Mouse (Mus musculus): ENCODE measurements around the gene Krtap5-3.
"Not testable (repeated sequence)": the region's sequence is repeated elsewhere in the genome, so short reads cannot be mapped to it uniquely, and the experiment has no call there.

Krtap5-3 gene

DNA sequence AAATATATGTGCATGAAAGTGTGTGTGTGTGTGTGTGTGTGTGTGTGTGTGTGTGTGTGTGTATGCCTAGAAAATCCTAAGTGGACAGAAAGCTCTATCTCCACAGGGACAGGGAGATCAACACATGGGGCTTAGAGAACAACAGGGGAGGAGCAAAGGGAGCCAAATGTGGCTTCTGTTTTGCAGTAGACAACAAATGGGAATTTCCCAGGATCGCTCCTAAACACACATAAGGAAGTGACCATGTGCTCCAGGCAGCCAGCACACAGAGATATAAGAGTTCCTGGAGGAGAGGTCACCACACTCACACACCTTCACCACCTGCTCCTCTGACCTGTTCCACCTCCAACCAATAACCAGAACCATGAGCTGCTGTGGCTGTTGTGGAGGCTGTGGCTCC, at the start of gene Krtap5-3:
Gene Krtap5-3 (plus strand): TSS at position 301 of the 400 bp plus-strand sequence.
- DNase-seq (ENCODE audit: low spot score) = no peak

DNA sequence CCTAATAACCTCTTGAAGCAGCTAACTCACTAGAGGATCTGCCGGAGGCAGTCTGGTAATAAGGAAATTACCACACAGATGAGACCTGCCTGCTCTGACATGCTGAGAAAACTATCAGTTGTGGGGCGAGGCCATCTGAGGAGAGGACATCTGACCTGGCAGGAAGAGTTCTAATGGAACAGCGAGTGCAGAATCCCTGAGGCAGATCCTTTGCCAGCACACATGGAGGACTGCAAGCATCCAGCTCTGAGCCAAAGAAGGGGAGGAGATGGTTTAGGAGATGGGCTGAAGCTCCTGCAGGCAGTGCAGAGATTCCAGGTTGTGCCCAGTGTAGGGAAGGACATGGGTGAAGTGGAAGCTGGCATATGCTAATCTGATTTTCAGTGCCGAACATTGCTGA, 49.0 kb upstream of the Krtap5-3 start:
- no peak for DNase-seq (ENCODE audit: low spot score)

DNA sequence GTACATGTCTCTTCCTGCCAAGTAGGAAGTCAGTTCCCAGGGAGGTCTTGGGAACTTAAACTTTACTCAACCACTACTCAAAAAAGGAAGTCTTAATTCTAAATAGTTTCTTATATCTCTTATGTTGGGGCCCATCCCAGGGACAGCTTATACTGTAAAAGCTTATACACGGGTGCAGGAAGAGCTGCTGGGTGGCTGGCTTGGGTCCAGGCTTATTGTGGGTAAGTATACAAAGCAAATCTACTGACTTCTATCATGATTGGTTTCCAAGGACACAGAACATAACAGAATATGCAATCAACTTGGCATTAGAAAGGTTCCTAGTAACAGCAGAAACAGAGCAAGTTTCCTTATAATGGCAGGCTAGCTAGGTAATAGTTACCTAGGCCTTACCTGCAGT, 45.9 kb upstream of the Krtap5-3 start:
- DNase-seq (ENCODE audit: low spot score) = no peak

- DNase-seq (ENCODE audit: low spot score) = not testable (repeated sequence)
Measured at GRCm38 (mm10) chr7:142157013-142157412, 44.2 kb upstream of the Krtap5-3 start, which contains the start of gene Gm29735. Gene Gm29735, minus strand, starts transcription at chr7:142157113.

DNA sequence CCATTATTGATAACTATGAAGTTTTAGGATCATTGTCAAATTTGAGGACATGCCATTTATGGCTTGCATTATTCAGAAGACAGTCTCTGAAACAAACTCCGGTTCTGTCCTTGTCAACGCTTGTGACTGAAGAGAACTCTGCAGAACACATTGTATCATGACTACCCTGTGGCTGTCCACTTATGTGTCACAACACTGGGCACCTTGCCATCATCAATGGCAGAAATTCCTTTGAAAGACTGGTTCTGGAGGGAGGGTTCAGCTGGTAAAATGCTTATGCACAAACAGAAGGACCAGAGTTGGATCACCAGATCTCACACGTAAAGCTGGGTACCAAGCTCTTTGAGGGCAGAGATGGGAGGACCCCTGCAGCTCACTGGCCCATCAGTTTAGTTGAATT, 41.8 kb upstream of the Krtap5-3 start:
- no peak for DNase-seq (ENCODE audit: low spot score)

GRCm38 (mm10) chr7:142165639-142166038, 35.5 kb upstream of the Krtap5-3 start, which contains the start of gene Gm4553:
Gene Gm4553, minus strand, starts transcription at chr7:142165739.
- not testable (repeated sequence) for DNase-seq (ENCODE audit: low spot score)

DNA sequence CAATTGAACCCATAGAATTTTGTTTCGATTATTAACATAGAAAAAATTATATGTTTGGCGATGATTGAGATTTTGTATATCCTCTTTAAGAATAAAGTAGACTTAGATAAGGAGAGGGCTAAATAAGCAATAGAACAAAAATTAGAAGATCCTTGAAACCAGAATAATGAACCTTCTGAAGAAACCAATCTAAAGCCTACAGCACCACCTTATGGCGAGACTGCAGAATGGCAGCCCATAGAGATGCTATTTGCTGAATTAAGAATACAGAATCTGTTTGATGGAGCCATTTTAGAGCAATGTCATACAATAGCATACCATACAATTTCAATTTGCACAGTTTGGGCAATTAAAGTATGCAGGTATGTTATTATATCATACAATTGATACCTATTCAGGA, 31.3 kb upstream of the Krtap5-3 start:
- DNase-seq (ENCODE audit: low spot score) = no peak

GRCm38 (mm10) chr7:142175905-142176304, 25.3 kb upstream of the Krtap5-3 start, which contains the start of gene Krtap5-2:
Gene Krtap5-2, minus strand, starts transcription at chr7:142176005.
- DNase-seq (ENCODE audit: low spot score) = not testable (repeated sequence)

GRCm38 (mm10) chr7:142178685-142179084, 22.5 kb upstream of the Krtap5-3 start:
- no peak for DNase-seq (ENCODE audit: low spot score)

DNA sequence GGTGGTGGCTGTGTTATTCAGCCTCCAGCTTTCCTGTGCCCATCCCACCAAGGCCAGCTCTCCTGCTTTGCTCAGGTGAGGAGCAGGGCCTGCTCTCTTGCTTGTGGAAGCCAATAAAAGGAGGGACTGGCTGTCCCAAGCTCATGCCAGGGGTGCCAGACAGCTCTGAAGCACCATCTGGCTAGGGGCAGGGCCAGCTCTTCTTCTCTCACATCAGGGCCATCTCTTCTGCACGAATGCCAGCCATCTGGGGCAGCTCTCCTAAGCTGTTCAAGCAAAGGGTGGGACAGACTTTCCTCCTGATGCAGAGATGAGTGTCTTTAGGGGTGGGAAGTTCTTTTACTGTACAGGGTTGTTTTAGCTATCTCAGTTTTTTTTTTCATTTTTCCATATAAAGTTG, 20.1 kb upstream of the Krtap5-3 start:
- DNase-seq (ENCODE audit: low spot score) = no peak

GRCm38 (mm10) chr7:142188156-142188555, 13.0 kb upstream of the Krtap5-3 start:
- DNase-seq (ENCODE audit: low spot score) = no peak

DNA sequence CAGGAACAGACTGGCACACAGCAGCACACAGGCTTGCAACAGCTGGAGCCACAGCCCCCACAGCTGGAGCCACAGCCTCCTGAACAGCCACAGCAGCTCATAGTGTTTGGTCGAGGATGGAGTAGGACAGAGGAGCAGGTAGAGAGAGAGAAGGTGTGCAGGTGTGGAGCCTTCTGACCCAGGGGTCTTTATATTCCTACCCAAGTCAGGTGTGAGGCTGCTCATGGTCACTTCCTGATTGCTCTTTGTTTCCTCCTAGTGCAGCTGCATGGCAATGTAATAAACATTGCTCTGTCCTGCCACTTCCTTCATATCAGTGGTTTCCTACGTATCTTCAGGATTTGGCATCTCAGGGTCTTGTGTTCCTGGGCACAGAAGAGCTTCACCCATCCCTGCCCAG, 10.9 kb upstream of the Krtap5-3 start, which contains the start of gene Gm10153:
Gene Gm10153 (minus strand): TSS at position 101 of the 400 bp plus-strand sequence.
- no peak for DNase-seq (ENCODE audit: low spot score)

GRCm38 (mm10) chr7:142198748-142199147, 2.4 kb upstream of the Krtap5-3 start:
- DNase-seq (ENCODE audit: low spot score) = no peak

GRCm38 (mm10) chr7:142205488-142205887, 4.3 kb downstream of the Krtap5-3 start:
- DNase-seq (ENCODE audit: low spot score) = no peak

DNA sequence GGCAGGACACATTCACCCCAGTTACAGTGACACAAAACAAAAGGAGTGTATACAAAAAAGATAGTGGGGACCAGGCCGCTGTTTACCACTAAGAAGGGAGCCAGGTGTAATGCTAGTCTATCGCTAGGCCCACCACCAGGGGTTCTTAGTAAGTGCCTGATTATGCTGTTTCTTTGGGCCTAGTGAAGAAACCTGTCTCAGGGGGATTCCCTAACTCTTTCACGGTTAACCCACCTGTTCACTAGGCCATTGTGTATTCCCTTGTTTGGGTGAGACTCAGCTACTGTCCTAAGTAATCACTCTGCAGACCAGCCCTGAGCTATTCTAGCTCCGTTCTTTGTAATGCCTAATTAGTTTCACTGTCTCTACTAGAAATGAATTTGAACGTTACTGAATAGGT, 5.7 kb downstream of the Krtap5-3 start:
- not testable (repeated sequence) for DNase-seq (ENCODE audit: low spot score)

DNA sequence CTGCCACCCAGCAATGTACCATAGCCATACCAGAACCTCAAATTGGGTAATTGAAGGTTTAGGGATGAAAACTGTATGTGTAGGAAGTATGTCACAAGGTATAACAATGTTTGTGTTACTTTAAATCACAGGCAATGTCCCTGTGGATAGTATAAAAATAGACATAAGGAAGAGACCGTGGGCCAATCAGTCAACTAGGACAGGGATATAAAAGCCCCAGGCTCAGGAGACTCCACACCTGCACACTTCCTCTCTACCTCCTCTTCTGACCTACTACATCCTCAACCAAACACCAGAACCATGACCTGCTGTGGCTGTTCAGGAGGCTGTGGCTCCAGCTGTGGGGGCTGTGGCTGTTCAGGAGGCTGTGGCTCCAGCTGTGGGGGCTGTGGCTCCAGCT, 10.4 kb downstream of the Krtap5-3 start, which contains the start of gene Gm7579:
Gene Gm7579 (plus strand): TSS at position 301 of the 400 bp plus-strand sequence.
- DNase-seq (ENCODE audit: low spot score) = no peak

DNA sequence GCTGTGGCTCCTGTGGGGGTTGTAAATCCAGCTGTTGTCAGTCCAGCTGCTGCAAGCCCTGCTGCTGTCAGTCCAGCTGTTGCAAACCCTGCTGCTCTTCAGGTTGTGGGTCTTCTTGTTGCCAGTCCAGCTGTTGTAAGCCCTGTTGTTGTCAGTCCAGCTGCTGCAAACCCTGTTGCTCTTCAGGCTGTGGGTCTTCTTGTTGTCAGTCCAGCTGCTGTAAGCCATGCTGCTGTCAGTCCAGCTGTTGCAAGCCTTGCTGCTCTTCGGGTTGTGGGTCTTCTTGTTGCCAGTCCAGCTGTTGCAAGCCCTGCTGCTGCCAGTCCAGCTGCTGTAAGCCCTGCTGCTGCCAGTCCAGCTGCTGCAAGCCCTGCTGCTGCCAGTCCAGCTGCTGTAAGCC, 11.0 kb downstream of the Krtap5-3 start:
- not testable (repeated sequence) for DNase-seq (ENCODE audit: low spot score)

DNA sequence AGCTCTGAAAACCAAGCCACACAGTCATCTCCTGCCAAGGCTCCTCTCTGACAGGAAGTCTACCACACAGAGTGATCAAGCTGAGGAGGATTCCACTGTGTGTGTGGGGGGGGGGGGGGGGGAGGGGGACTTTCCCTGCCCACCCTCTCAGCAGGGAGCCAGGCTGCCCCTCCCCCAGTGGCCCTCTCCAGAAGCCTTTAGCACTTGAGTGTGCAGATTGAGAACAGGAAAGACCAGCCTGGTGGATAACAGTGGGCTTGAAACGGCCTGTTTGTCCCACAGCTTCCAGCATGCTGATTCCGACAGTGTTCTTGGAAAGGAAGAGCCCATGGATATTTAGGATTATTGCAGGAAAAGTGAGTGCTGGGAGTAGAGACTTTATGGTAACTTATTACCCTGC, 23.4 kb downstream of the Krtap5-3 start:
- DNase-seq (ENCODE audit: low spot score) = no peak

DNA sequence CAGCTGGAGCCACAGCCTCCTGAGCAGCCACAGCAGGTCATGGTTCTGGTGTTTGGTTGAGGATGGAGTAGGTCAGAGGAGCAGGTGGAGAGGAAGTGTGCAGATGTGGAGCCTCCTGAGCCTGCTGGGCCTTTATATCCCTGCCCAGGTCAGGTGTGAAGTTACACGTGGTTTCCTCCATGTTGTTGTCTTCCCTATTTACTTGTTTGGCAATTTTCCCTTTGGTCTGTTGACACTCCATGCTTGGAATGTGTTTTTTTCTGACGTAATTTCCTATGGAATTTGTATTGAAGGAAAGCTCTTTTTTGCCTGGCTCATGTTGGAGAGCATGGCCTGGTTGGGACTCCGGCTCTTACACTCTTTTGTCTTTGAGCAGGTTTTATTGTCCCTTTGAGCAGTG, 28.7 kb downstream of the Krtap5-3 start, which contains the start of gene Krtap5-5:
Gene Krtap5-5 (minus strand): TSS at position 101 of the 400 bp plus-strand sequence.
- not testable (repeated sequence) for DNase-seq (ENCODE audit: low spot score)

DNA sequence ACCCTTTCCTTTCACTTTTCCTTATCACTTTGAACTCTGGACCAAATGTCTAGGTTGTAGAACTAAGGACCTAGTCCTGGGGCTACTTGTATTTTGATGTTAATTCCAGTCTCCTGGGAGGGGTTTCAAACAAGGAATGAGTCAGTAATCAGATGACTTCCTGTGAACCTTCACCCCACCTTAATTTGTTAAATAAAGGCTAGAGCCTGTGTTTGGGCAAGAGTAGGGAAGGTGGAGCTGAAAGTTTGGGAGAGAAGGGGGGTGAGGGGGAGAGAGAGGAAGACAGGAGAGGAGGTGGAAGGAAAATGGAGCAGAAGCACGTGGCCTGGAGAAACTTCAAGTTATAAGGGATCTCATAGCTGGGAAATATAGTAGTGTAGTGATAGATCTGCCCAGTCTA, 30.4 kb downstream of the Krtap5-3 start:
- no peak for DNase-seq (ENCODE audit: low spot score)

DNA sequence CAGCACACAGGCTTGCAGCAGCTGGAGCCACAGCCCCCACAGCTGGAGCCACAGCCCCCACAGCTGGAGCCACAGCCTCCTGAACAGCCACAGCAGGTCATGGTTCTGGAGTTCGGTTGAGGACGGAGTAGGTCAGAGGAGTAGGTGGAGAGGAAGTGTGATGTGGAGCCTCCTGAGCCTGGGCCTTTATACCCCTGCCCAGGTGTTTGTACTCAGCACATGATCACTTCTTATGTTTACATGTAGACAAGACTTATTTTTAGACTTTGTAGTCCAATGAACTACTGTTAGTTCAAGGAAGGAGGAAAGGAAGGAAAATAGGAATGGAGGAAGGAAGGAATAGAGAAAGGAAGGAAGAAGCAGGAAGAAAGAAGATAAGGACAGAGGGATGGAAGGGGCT, 39.8 kb downstream of the Krtap5-3 start, which contains the start of gene Gm40460:
Gene Gm40460 (minus strand): TSS at position 101 of the 400 bp plus-strand sequence.
- no peak for DNase-seq (ENCODE audit: low spot score)

DNA sequence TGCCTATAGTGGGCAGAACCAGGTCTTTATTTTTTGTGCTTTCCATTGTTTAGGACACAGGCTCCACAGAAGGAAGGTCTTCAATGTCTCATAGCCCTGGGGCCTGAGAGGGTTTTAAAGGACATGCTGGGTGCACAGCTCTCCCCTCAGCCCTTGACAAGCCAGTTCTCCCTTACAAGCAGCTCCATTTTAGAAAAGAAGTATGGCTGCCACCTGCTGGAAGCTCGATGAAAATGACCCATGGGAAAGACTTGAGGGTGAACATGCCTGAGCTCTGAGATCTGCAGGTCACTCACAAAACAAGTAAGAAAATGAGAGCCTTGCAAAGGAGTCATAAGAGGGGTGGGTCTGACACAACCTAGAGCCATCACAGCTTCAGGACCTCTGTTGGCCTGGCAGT, 48.7 kb downstream of the Krtap5-3 start:
- DNase-seq (ENCODE audit: low spot score) = no peak
